Mouse (Mus musculus): Measurements from ENCODE around the gene Vasn. TPM values are rescaled to one million over a fixed set of nuclear protein-coding genes. Genes with fewer than 3 reads are reported as not detected.

Vasn gene
- polyA plus RNA-seq, 1 experiment from 2014 or later, result 18.0 TPM

DNA sequence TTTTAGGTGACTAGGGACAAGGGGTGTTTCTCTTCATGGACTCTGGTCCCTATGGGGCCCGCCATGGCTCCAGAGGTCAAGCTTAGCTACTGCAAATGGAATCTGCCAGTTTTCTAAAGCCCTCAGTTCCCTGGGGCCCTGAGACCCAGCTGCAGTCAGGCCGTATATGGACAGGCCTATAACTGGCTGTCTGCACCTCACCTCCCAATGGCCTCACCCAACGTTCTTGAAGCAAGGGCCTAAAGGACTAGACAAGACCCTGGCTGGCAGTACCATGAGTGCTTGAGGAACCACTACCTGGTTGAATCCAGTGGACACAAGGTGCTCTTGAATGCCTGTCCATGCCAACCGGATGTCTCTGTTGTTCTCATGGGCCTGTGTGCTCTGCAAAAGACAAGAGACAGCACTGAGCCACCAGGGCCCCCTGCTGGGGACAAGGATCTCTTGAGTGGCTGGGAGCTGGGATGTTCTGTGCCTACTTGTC, 15.6 kb downstream of the Vasn start:
- Histone ChIP-seq H3K4me3 (ENCODE audit: low read depth, low read length) (no peak overlapping the region), H3K36me3 (ENCODE audit: insufficient read depth, low read length) (no peaks in the 10 kb centered on the region; the same call in 1 of the 2 replicates), H3K9ac (replicated peaks; ENCODE audit: low read depth) (no peak overlapping the region), H3K4me1 (ENCODE audit: insufficient read depth, low read depth, low read length) (0 out of 2 replicates have a peak, but pooled peaks cover 8% of the 10 kb centered on the region), H3K4me2 (replicated peaks; ENCODE audit: low read depth, low read length) (no peak overlapping the region), H3K27ac (ENCODE audit: low read length) (0 out of 2 replicates have a peak overlapping the region, but pooled peaks have one; percentile 3), H3K9me3 (ENCODE audit: low read length) (no peaks in the 10 kb centered on the region), H3K27me3 (replicated peaks; ENCODE audit: insufficient read depth, low read length) (no peaks in the 10 kb centered on the region)
- TF ChIP-seq EP300 (IDR thresholded peaks at IDR 0.05) (no peak), CTCF (IDR thresholded peaks at IDR 0.05) (peak; percentile 72)
- DNase-seq (ENCODE audit: low spot score) (peak; percentile 57), ATAC-seq (peak; percentile 46)
- 63% methylated on average over 4 of the region's 4 CpGs for WGBS

DNA sequence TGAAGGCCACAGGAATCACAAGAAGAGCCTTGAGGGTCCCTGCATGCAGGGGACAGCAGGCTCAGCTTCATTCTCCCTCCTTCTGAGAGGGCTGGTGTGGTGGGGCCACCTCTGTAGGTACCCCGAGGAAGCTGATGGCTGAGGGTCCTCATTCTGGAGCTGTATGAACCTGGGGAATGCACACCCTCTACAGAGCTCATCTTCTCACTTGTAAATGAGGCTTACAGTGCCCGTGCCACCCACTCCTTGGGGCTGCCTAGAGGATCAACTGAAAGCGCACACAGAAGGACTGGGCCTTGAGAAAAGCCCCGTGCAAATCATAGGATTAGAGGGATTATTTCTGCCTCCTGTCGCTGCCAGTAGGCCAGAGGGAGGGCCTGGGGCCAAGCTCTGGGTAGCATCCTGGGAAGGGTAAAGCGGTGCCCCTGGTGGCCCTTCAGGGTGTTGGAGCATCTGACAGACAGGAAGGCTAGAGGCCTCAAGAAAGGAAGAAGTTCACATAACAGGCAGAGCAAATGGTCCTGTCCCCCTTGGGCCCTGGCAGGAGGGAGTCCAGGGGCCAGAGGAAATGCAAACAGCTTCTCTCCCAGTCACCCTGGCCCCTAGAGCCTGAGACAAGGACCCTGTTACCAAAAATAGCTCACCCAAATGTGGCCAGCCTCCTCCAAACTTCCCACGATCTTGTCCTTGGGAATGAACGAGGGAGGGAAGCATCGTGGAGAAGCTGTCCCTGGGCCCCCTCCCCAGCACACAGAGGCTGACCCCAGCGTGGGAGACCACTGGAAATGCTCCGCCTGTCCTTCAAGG, 16.2 kb downstream of the Vasn start:
- no peaks in the 10 kb centered on the region for H3K27me3 ChIP-seq (replicated peaks; ENCODE audit: insufficient read depth, low read length)
- peak; percentile 25 for ATAC-seq
- H3K9ac ChIP-seq (replicated peaks; ENCODE audit: low read depth), result no peak overlapping the region
- peak; percentile 27 for DNase-seq (ENCODE audit: low spot score)
- H3K4me1 ChIP-seq (ENCODE audit: insufficient read depth, low read depth, low read length), result 0 out of 2 replicates have a peak, but pooled peaks cover 8% of the 10 kb centered on the region
- peak overlapping the region; percentile 3; the same call in 1 of the 2 replicates for H3K27ac ChIP-seq (ENCODE audit: low read length)
- H3K4me2 ChIP-seq (replicated peaks; ENCODE audit: low read depth, low read length), result no peak overlapping the region
- no peak overlapping the region for H3K4me3 ChIP-seq (ENCODE audit: low read depth, low read length)
- no peaks in the 10 kb centered on the region; the same call in 1 of the 2 replicates for H3K36me3 ChIP-seq (ENCODE audit: insufficient read depth, low read length)
- whole genome bisulfite sequencing, result 30% methylated on average over 10 of the region's 11 CpGs
- TF ChIP-seq CTCF (IDR thresholded peaks at IDR 0.05), result peak; percentile 46; the same call in 1 of the 2 replicates
- TF ChIP-seq EP300 (IDR thresholded peaks at IDR 0.05), result no peak
- no peaks in the 10 kb centered on the region for H3K9me3 ChIP-seq (ENCODE audit: low read length)

DNA sequence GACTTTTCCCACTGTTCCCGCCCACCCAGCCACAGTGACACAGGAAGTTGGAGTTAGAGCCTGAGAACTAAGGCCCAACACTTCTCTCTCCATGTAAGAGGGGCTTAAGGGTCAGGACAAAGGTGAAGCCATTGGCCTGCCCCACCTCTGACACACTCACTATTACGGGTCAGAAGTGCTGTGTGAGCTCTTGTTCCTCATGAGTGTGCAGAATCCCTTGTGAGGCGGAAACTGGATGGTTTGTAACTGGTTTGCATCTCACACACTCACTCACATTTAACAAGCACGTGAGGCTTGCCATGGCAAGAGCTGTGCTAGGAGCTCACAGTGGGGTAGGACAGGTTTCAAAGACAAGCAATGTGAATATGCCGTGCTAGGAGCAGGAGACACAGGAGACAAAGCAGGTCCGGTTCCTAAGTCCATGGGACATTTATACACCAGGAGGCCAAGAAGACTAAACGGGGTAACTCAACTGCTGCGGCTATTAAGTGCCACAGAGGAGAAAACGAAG, 16.9 kb downstream of the Vasn start:
- WGBS, result 64% methylated on average over 9 of the region's 9 CpGs
- Histone ChIP-seq H3K27me3 (replicated peaks; ENCODE audit: insufficient read depth, low read length) (no peaks in the 10 kb centered on the region), H3K9ac (replicated peaks; ENCODE audit: low read depth) (no peak overlapping the region), H3K9me3 (ENCODE audit: low read length) (no peaks in the 10 kb centered on the region), H3K4me2 (replicated peaks; ENCODE audit: low read depth, low read length) (no peak overlapping the region), H3K27ac (ENCODE audit: low read length) (0 out of 2 replicates have a peak overlapping the region, but pooled peaks have one; percentile 3), H3K4me1 (ENCODE audit: insufficient read depth, low read depth, low read length) (0 out of 2 replicates have a peak, but pooled peaks cover 8% of the 10 kb centered on the region), H3K4me3 (ENCODE audit: low read depth, low read length) (no peak overlapping the region), H3K36me3 (ENCODE audit: insufficient read depth, low read length) (no peaks in the 10 kb centered on the region; the same call in 1 of the 2 replicates)
- TF ChIP-seq EP300 (IDR thresholded peaks at IDR 0.05), result no peak
- no peak for TF ChIP-seq CTCF (IDR thresholded peaks at IDR 0.05)
- ATAC-seq (no peak), DNase-seq (ENCODE audit: low spot score) (no peak)

DNA sequence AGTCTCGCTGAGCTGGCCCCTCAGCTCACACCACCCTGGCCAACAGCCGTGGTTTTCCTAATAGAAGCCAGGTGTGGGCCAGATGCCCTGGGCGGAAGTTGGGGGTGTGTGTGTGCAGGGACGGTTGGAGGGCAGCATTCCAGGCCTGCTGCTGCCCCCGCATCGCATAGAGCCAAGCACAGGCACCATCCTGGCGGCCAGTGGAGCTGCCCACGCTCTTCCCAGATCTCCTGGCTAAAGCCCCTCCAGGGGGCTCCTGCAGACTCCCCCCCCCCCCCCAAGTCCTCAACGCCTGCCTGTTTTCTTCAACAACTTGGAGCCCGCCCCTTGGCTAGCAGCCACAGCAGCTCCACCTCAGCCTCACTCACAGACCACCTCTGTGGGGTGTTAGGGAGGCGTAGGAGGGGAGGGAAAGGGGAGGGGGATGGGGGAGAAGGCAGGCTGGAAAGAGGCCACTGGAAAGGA, 19.1 kb downstream of the Vasn start:
- Histone ChIP-seq H3K27ac (ENCODE audit: low read length) (no peak overlapping the region), H3K36me3 (ENCODE audit: insufficient read depth, low read length) (no peaks in the 10 kb centered on the region; the same call in 1 of the 2 replicates), H3K9me3 (ENCODE audit: low read length) (no peaks in the 10 kb centered on the region), H3K4me3 (ENCODE audit: low read depth, low read length) (no peak overlapping the region), H3K4me1 (ENCODE audit: insufficient read depth, low read depth, low read length) (0 out of 2 replicates have a peak, but pooled peaks cover 5% of the 10 kb centered on the region), H3K4me2 (replicated peaks; ENCODE audit: low read depth, low read length) (no peak overlapping the region), H3K27me3 (replicated peaks; ENCODE audit: insufficient read depth, low read length) (no peaks in the 10 kb centered on the region), H3K9ac (replicated peaks; ENCODE audit: low read depth) (no peak overlapping the region)
- WGBS, result 27% methylated on average over 9 of the region's 11 CpGs
- TF ChIP-seq CTCF (IDR thresholded peaks at IDR 0.05) (no peak), EP300 (IDR thresholded peaks at IDR 0.05) (no peak)
- ATAC-seq, result 0 out of 2 replicates have a peak, but pooled peaks have one; percentile 14
- DNase-seq (ENCODE audit: low spot score), result no peak

DNA sequence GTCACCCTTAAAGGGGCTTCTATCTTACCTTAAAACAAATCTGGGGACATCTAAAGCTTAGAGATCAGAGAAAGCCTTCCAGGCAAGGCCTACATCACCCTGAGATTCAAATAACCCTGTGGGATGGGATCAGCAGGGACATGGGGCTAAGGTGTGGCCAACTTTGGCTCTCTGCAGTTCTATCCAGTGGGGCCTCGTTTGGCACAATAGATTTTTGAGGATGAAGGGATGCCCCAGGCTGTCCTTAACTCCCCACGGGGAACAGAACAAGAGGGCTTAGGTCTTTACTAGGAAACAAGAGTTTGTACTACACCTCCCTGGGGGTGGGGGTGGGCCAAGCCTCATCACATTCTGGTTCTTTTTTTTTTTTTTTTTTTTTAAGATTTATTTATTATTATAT, 19.6 kb downstream of the Vasn start:
- Histone ChIP-seq H3K27ac (ENCODE audit: low read length) (no peak overlapping the region), H3K36me3 (ENCODE audit: insufficient read depth, low read length) (peaks cover 1% of the 10 kb centered on the region; the same call in 1 of the 2 replicates), H3K9me3 (ENCODE audit: low read length) (no peaks in the 10 kb centered on the region), H3K4me2 (replicated peaks; ENCODE audit: low read depth, low read length) (no peak overlapping the region), H3K9ac (replicated peaks; ENCODE audit: low read depth) (no peak overlapping the region), H3K27me3 (replicated peaks; ENCODE audit: insufficient read depth, low read length) (no peaks in the 10 kb centered on the region), H3K4me3 (ENCODE audit: low read depth, low read length) (no peak overlapping the region), H3K4me1 (ENCODE audit: insufficient read depth, low read depth, low read length) (0 out of 2 replicates have a peak, but pooled peaks cover 5% of the 10 kb centered on the region)
- DNase-seq (ENCODE audit: low spot score) (no peak), ATAC-seq (no peak)
- TF ChIP-seq CTCF (IDR thresholded peaks at IDR 0.05) (no peak), EP300 (IDR thresholded peaks at IDR 0.05) (no peak)
- WGBS, result 40% methylated on average over 2 of the region's 2 CpGs

DNA sequence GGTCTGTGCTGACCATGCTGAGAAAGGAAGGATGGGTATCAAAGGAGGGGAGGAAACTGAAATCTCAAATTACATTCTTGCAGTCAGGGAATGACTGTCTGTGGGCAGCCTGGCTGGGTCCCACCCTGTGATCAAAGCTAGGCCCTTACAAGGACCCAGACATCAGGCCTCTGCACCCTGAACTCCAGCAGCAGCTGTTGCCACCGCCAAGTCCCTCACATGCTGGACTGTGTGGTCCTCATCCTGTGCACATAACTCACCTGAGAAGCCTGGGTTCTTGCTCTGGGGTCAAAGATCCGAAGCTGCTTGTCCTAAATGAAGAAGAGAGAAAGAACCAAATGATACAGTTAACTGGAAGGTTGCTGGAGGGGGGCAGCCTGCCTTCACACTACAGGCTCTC, 21.9 kb downstream of the Vasn start:
- 84% methylated on average over 2 of the region's 2 CpGs for WGBS
- 0 out of 2 replicates have a peak, but pooled peaks cover 4% of the 10 kb centered on the region for H3K36me3 ChIP-seq (ENCODE audit: insufficient read depth, low read length)

More for the DNA sequence above, 21.9 kb downstream of the Vasn start:
- Histone ChIP-seq H3K9me3 (ENCODE audit: low read length) (no peaks in the 10 kb centered on the region), H3K4me3 (ENCODE audit: low read depth, low read length) (no peak overlapping the region), H3K9ac (replicated peaks; ENCODE audit: low read depth) (no peak overlapping the region), H3K4me2 (replicated peaks; ENCODE audit: low read depth, low read length) (no peak overlapping the region), H3K27ac (ENCODE audit: low read length) (no peak overlapping the region), H3K4me1 (ENCODE audit: insufficient read depth, low read depth, low read length) (0 out of 2 replicates have a peak, but pooled peaks cover 5% of the 10 kb centered on the region), H3K27me3 (replicated peaks; ENCODE audit: insufficient read depth, low read length) (no peaks in the 10 kb centered on the region)
- DNase-seq (ENCODE audit: low spot score), result no peak
- ATAC-seq, result no peak
- TF ChIP-seq EP300 (IDR thresholded peaks at IDR 0.05), result no peak
- TF ChIP-seq CTCF (IDR thresholded peaks at IDR 0.05), result no peak
